Mouse (Mus musculus): Measurements from ENCODE around the gene Marveld2. TPM values are rescaled to one million over a fixed set of nuclear protein-coding genes. Genes with fewer than 3 reads are reported as not detected.

Marveld2 gene
- total and polyA plus RNA-seq, 2 experiments from 2014 or later = 1.4 to 2.3 TPM

DNA sequence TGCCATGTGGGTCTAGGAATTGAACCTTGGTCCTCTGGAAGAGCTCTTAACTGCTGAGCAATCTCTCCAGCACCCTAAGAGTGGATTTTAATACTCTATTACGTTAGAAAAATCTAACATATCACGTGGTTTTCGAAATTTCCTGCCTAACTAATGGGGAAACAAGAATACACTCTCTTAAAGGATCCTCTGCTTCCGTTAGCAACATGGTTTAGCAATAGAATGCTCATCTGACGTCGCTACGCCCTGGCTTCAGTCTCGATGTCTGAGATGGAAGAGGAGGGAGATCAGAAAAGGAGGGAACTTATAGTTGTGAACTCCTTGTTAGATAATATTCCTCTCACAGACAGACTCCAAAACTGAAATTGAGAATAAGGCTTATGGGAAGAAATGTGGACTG is 31.5 kb upstream of the Marveld2 start:
- 96% methylated on average over 8 of the region's 8 CpGs for WGBS
- TF ChIP-seq CTCF (IDR thresholded peaks at IDR 0.05) = no peak

DNA sequence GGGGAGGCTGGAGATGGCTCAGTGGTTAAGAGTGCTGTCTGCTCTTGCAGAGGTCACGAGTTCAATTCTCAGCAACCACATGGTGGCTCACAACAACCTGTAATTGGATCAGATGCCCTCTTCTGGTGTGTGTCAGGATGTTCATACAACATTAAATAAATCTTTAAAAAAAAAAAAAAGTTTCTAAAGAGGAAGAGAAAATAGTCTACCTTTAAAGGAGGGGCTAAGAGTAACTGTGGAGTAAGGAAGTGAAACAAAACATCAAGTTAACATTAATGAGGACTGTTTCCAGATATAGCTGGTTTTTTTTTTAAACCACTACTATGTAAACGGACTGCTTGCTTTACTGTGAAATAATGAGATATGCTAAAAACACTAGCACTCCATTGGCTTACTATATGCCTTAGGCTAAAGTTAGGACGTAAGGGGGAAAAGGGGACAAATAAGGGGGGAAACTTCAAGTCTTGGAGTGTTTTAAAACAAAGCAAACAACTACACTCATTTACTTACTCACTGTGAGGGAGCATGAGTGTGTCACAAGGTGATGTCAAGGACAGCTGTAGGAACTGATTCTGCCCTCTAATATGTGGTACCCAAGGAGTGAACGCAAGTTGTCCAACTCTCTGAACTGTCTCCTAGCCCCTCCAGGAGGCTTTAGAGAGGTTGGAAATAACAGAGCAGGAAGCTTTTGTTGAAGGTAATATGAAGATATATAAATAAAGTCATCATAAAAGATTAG is 25.9 kb upstream of the Marveld2 start:
- no peaks in the 10 kb centered on the region for H3K9me3 ChIP-seq (ENCODE audit: low read length)
- H3K4me1 ChIP-seq (ENCODE audit: insufficient read depth, low read length) = no peaks in the 10 kb centered on the region
- peaks cover 35% of the 10 kb centered on the region for H3K36me3 ChIP-seq (ENCODE audit: insufficient read depth, low read length)
- no peak for TF ChIP-seq CTCF (IDR thresholded peaks at IDR 0.05)
- WGBS = 90% methylated on average over 4 of the region's 4 CpGs
- H3K9ac ChIP-seq (replicated peaks; ENCODE audit: low read length, poor library complexity, severe bottlenecking) = no peak overlapping the region
- no peaks in the 10 kb centered on the region for H3K27me3 ChIP-seq (ENCODE audit: insufficient read depth, low read length)
- H3K4me2 ChIP-seq (ENCODE audit: low read depth, low read length, poor library complexity, severe bottlenecking) = no peak overlapping the region
- no peak overlapping the region for H3K27ac ChIP-seq (ENCODE audit: low read depth, low read length)
- no peak for ATAC-seq (ENCODE audit: low FRiP score)
- no peak overlapping the region for H3K4me3 ChIP-seq (ENCODE audit: low read depth, low read length)
- DNase-seq (ENCODE audit: low spot score) = no peak

More for the DNA sequence above, 31.5 kb upstream of the Marveld2 start:
- no peak overlapping the region for H3K4me2 ChIP-seq (ENCODE audit: low read depth, low read length, poor library complexity, severe bottlenecking)
- H3K4me3 ChIP-seq (ENCODE audit: low read depth, low read length) = no peak overlapping the region
- ATAC-seq (ENCODE audit: low FRiP score) = no peak
- peaks cover 7% of the 10 kb centered on the region; the same call in 1 of the 2 replicates for H3K4me1 ChIP-seq (ENCODE audit: insufficient read depth, low read length)
- H3K36me3 ChIP-seq (ENCODE audit: insufficient read depth, low read length) = peaks cover 23% of the 10 kb centered on the region; the same call in 1 of the 2 replicates
- H3K27me3 ChIP-seq (ENCODE audit: insufficient read depth, low read length) = no peaks in the 10 kb centered on the region
- H3K9me3 ChIP-seq (ENCODE audit: low read length) = no peaks in the 10 kb centered on the region
- no peak overlapping the region for H3K27ac ChIP-seq (ENCODE audit: low read depth, low read length)
- H3K9ac ChIP-seq (replicated peaks; ENCODE audit: low read length, poor library complexity, severe bottlenecking) = no peak overlapping the region
- DNase-seq (ENCODE audit: low spot score) = no peak

DNA sequence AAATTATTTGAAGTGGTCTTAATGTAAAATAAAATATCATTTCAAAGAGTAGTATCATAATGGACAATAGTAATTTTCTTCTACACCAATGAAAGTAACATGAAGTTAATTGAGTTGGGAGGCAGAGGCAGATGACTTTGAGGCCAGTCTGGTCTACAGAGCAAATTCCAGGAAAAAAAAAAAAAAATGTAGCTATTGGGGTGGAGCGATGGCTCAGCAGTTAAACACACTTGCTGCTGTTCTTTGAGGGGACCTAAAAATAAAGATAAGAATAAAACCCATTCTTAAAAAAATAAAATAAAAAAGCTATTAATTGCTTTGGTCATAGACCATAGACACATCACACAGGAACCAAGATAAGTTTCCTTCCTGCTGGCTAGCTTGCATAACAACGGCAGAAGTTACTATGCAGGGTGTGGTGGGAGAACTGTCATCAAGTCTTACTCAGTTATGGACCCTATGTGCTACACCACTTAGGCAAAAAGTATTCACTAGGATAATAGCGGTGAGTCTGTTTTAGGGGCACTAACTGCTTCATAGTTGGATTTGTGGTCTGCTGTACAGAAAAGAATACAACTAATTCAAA is 17.4 kb upstream of the Marveld2 start:
- TF ChIP-seq CTCF (IDR thresholded peaks at IDR 0.05) = no peak
- no peak overlapping the region for H3K27ac ChIP-seq (ENCODE audit: low read depth, low read length)
- DNase-seq (ENCODE audit: low spot score) (no peak), ATAC-seq (ENCODE audit: low FRiP score) (no peak)
- peaks cover 41% of the 10 kb centered on the region for H3K36me3 ChIP-seq (ENCODE audit: insufficient read depth, low read length)
- 97% methylated on average over 3 of the region's 3 CpGs for WGBS
- no peaks in the 10 kb centered on the region for H3K27me3 ChIP-seq (ENCODE audit: insufficient read depth, low read length)
- no peak overlapping the region for H3K4me2 ChIP-seq (ENCODE audit: low read depth, low read length, poor library complexity, severe bottlenecking)
- no peaks in the 10 kb centered on the region for H3K9me3 ChIP-seq (ENCODE audit: low read length)
- no peak overlapping the region for H3K9ac ChIP-seq (replicated peaks; ENCODE audit: low read length, poor library complexity, severe bottlenecking)
- no peak overlapping the region for H3K4me3 ChIP-seq (ENCODE audit: low read depth, low read length)
- no peaks in the 10 kb centered on the region for H3K4me1 ChIP-seq (ENCODE audit: insufficient read depth, low read length)

DNA sequence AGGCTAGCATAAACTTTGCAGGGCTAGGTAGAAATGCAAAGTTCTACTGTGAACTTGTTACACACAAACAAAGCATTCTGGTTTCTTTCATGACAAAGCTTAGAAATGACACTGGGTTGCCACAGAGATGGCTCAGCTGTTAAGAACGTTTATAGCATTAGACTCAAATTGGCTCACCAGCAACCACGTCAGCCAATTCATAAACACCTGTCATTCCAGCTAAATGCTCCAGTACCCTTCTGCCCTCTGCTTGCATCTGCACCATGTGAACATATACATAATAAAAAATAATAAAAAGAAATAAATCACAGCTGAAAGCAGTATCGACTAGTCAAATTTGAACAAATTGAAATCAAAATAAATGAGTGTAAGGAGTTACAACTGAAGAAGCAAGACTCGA is 5.5 kb upstream of the Marveld2 start:
- DNase-seq (ENCODE audit: low spot score) = no peak
- no peak for TF ChIP-seq CTCF (IDR thresholded peaks at IDR 0.05)
- H3K27me3 ChIP-seq (ENCODE audit: insufficient read depth, low read length) = peaks cover 4% of the 10 kb centered on the region; the same call in 1 of the 2 replicates
- H3K4me2 ChIP-seq (ENCODE audit: low read depth, low read length, poor library complexity, severe bottlenecking) = no peak overlapping the region
- H3K9me3 ChIP-seq (ENCODE audit: low read length) = no peaks in the 10 kb centered on the region
- WGBS = 92% methylated on average over 4 of the region's 4 CpGs
- no peaks in the 10 kb centered on the region for H3K4me1 ChIP-seq (ENCODE audit: insufficient read depth, low read length)
- no peak overlapping the region for H3K4me3 ChIP-seq (ENCODE audit: low read depth, low read length)
- no peak overlapping the region for H3K27ac ChIP-seq (ENCODE audit: low read depth, low read length)
- peaks cover 43% of the 10 kb centered on the region; the same call in 1 of the 2 replicates for H3K36me3 ChIP-seq (ENCODE audit: insufficient read depth, low read length)
- no peak for ATAC-seq (ENCODE audit: low FRiP score)
- no peak overlapping the region for H3K9ac ChIP-seq (replicated peaks; ENCODE audit: low read length, poor library complexity, severe bottlenecking)

DNA sequence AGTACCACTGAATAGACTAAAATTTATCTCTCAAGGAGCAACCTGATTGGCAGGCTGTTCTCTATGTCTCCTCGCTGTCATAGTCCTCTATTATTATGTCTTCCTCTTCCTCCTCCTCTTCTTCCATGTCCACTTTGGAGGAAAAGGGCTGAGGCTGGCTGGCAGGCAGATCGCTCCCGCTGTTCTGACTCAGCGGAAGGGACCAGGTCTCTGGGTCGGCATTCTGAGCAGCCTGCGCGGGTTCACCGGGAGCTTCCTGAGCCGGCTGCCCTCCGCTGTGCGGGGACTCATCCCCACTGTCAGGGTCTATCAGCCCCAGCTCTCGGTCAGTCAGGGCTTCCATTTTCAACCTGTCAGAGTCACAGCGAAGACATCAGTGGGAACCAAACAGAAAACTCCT is 812 bp upstream of the Marveld2 start:
- Histone ChIP-seq H3K36me3 (ENCODE audit: insufficient read depth, low read length) (peaks cover 26% of the 10 kb centered on the region; the same call in 1 of the 2 replicates), H3K27me3 (ENCODE audit: insufficient read depth, low read length) (peaks cover 4% of the 10 kb centered on the region; the same call in 1 of the 2 replicates)

DNA sequence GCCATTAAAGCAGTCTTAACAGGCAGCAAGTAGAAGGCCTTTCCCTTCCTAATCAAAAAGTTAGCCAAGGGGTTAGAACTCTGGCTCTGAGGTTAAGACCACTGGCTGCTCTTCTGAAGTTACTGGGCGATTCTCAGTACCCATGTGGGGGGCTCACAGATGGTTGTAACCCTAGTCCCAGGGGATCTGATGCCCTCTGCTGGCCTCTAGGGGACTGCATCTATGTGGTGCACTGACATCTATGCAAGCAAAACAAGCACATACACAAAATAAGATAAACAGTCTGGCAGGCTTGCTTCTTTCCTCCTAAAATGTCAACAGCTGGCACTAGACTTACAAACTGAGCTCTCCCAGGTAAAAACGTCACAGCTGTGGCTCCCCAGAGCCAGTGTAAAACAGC is 3.9 kb downstream of the Marveld2 start:
- Histone ChIP-seq H3K4me3 (ENCODE audit: low read depth, low read length) (no peak overlapping the region), H3K9ac (replicated peaks; ENCODE audit: low read length, poor library complexity, severe bottlenecking) (no peak overlapping the region), H3K4me2 (ENCODE audit: low read depth, low read length, poor library complexity, severe bottlenecking) (no peak overlapping the region), H3K36me3 (ENCODE audit: insufficient read depth, low read length) (0 out of 2 replicates have a peak, but pooled peaks cover 13% of the 10 kb centered on the region), H3K27ac (ENCODE audit: low read depth, low read length) (no peak overlapping the region), H3K27me3 (ENCODE audit: insufficient read depth, low read length) (peaks cover 4% of the 10 kb centered on the region; the same call in 1 of the 2 replicates), H3K9me3 (ENCODE audit: low read length) (no peaks in the 10 kb centered on the region), H3K4me1 (ENCODE audit: insufficient read depth, low read length) (no peaks in the 10 kb centered on the region)
- peak; percentile 27; the same call in 1 of the 2 replicates for TF ChIP-seq CTCF (IDR thresholded peaks at IDR 0.05)
- ATAC-seq (ENCODE audit: low FRiP score) (no peak), DNase-seq (ENCODE audit: low spot score) (no peak)
- WGBS = 69% methylated on average over 2 of the region's 2 CpGs

More for the DNA sequence above, 812 bp upstream of the Marveld2 start:
- H3K4me1 ChIP-seq (ENCODE audit: insufficient read depth, low read length) = no peaks in the 10 kb centered on the region
- no peak for TF ChIP-seq CTCF (IDR thresholded peaks at IDR 0.05)
- H3K9me3 ChIP-seq (ENCODE audit: low read length) = no peaks in the 10 kb centered on the region
- no peak overlapping the region for H3K27ac ChIP-seq (ENCODE audit: low read depth, low read length)
- no peak for ATAC-seq (ENCODE audit: low FRiP score)
- no peak overlapping the region for H3K4me2 ChIP-seq (ENCODE audit: low read depth, low read length, poor library complexity, severe bottlenecking)
- 79% methylated on average over 13 of the region's 13 CpGs for WGBS
- H3K9ac ChIP-seq (replicated peaks; ENCODE audit: low read length, poor library complexity, severe bottlenecking) = no peak overlapping the region
- no peak overlapping the region for H3K4me3 ChIP-seq (ENCODE audit: low read depth, low read length)
- no peak for DNase-seq (ENCODE audit: low spot score)
